Comparison of ENCODE assay signal across 22 mouse cellular contexts in genomic region chr2:173418951-173419350, GRCm38 (mm10).
DNase-seq lines count a peak whose midpoint lies in the region; ATAC-seq and TF ChIP-seq lines count a peak whose summit lies in the region.
"Had no signal": no experiment of that assay in that cellular context is flagged by ENCODE, and none has a peak within 500 bp of the region (broad histone marks: within the 10 kb centered on the region; RNA-seq: fewer than 3 reads in every experiment).

No protein-coding gene starts in this region.

- 79% methylated on average over 7 of the region's 7 CpGs for WGBS in intestine, embryonic 14.5 days
- WGBS in intestine, postnatal 0 days: 75% methylated on average over 7 of the region's 7 CpGs
- 91% methylated on average over 7 of the region's 7 CpGs for WGBS in forebrain, embryonic 14.5 days

- H3K36me3 ChIP-seq in intestine, embryonic 14.5 days (ENCODE audit: control insufficient read depth, insufficient read depth, low read length): no peaks in the 10 kb centered on the region
- H3K36me3 ChIP-seq in intestine, postnatal 0 days (ENCODE audit: control insufficient read depth, insufficient read depth): no peaks in the 10 kb centered on the region
- H3K36me3 ChIP-seq in C2C12 (ENCODE audit: control insufficient read depth, insufficient read depth) (no peaks in the 10 kb centered on the region), myocyte (ENCODE audit: control insufficient read depth, insufficient read depth) (no peaks in the 10 kb centered on the region)
- H3K36me3 ChIP-seq in forebrain, embryonic 14.5 days (ENCODE audit: control insufficient read depth, insufficient read depth, low read length): no peaks in the 10 kb centered on the region
- H3K36me3 ChIP-seq: embryonic facial prominence, embryonic 13.5 days; forebrain, embryonic 12.5 days; G1E; heart, embryonic 13.5 days; hindbrain, embryonic 15.5 days had no signal

- H3K79me2 ChIP-seq in C2C12 (ENCODE audit: control insufficient read depth, insufficient read depth) (no peaks in the 10 kb centered on the region), myocyte (ENCODE audit: control insufficient read depth, insufficient read depth) (no peaks in the 10 kb centered on the region)

- ATAC-seq in intestine, embryonic 14.5 days (replicated peaks; ENCODE audit: low FRiP score, low TSS enrichment, low read depth): no peak
- ATAC-seq in intestine, postnatal 0 days: no peak
- ATAC-seq in forebrain, embryonic 14.5 days: no peak
- ATAC-seq: CD4-positive, CD25-positive, alpha-beta regulatory T cell, adult 4 months; inflammation-experienced regulatory T-cells, adult 6 months had no signal

- H3K79me3 ChIP-seq in C2C12 (ENCODE audit: low read depth): no peaks in the 10 kb centered on the region

- TF ChIP-seq CTCF in intestine, postnatal 0 days (IDR thresholded peaks at IDR 0.05; ENCODE audit: low read depth): no peak
- TF ChIP-seq CTCF in C2C12 (IDR thresholded peaks at IDR 0.05; ENCODE audit: control insufficient read depth, insufficient read depth, insufficient read length): no peak

- H3K4me3 ChIP-seq in intestine, embryonic 14.5 days (ENCODE audit: low read depth, low read length): no peak overlapping the region
- no peak overlapping the region for H3K4me3 ChIP-seq in intestine, postnatal 0 days (ENCODE audit: low read depth, low read length)
- no peak overlapping the region for H3K4me3 ChIP-seq in C2C12 (ENCODE audit: insufficient read depth, poor library complexity, severe bottlenecking)
- no peak overlapping the region for H3K4me3 ChIP-seq in myocyte
- H3K4me3 ChIP-seq in forebrain, embryonic 14.5 days (ENCODE audit: low read depth, low read length): no peak overlapping the region
- H3K4me3 ChIP-seq: embryonic facial prominence, embryonic 13.5 days; forebrain, embryonic 12.5 days; heart, embryonic 13.5 days; hindbrain, embryonic 15.5 days had no signal

- DNase-seq in intestine, embryonic 14.5 days (ENCODE audit: low spot score): no peak
- DNase-seq in adrenal gland, postnatal 10 days: peak; percentile 43
- no peak for DNase-seq in forebrain, embryonic 14.5 days (ENCODE audit: low spot score)
- no peak for DNase-seq in adipocyte (ENCODE audit: low spot score)
- DNase-seq: cerebellum, adult 11 months; cerebellum, adult 8-10 months; cerebellum, postnatal 25 days; forebrain, postnatal 0 days; gastrocnemius, postnatal 36 days; heart, adult 11 months; heart, postnatal 36 days; kidney, adult 18-20 months had no signal

- H3K9ac ChIP-seq in intestine, embryonic 14.5 days (ENCODE audit: low read length): no peak overlapping the region
- H3K9ac ChIP-seq in intestine, postnatal 0 days (ENCODE audit: low read depth, low read length): no peak overlapping the region
- H3K9ac ChIP-seq in forebrain, embryonic 14.5 days (ENCODE audit: low read length): no peak overlapping the region
- H3K9ac ChIP-seq: embryonic facial prominence, embryonic 13.5 days; forebrain, embryonic 12.5 days; forebrain, postnatal 0 days; heart, embryonic 13.5 days; hindbrain, embryonic 15.5 days had no signal

- no peaks in the 10 kb centered on the region for H3K27me3 ChIP-seq in intestine, embryonic 14.5 days (replicated peaks; ENCODE audit: control insufficient read depth, insufficient read depth, low read length)
- H3K27me3 ChIP-seq in intestine, postnatal 0 days (replicated peaks; ENCODE audit: control insufficient read depth, insufficient read depth, low read length): no peaks in the 10 kb centered on the region
- no peaks in the 10 kb centered on the region for H3K27me3 ChIP-seq in C2C12 (ENCODE audit: control insufficient read depth, insufficient read depth, insufficient read length)
- no peaks in the 10 kb centered on the region for H3K27me3 ChIP-seq in myocyte (ENCODE audit: control insufficient read depth, insufficient read depth, insufficient read length)
- H3K27me3 ChIP-seq in forebrain, embryonic 14.5 days (replicated peaks; ENCODE audit: control insufficient read depth, insufficient read depth, low read length): no peaks in the 10 kb centered on the region
- H3K27me3 ChIP-seq: embryonic facial prominence, embryonic 13.5 days; hindbrain, embryonic 15.5 days had no signal

- H3K27ac ChIP-seq in intestine, embryonic 14.5 days (ENCODE audit: low read depth): 0 out of 2 replicates have a peak overlapping the region, but pooled peaks have one; percentile 6
- no peak overlapping the region for H3K27ac ChIP-seq in intestine, postnatal 0 days (ENCODE audit: low read depth, low read length)
- H3K27ac ChIP-seq in forebrain, embryonic 14.5 days (ENCODE audit: low read depth, low read length): no peak overlapping the region
- H3K27ac ChIP-seq: embryonic facial prominence, embryonic 13.5 days; forebrain, embryonic 12.5 days; heart, embryonic 13.5 days; hindbrain, embryonic 15.5 days had no signal

- no peak overlapping the region for H3K4me2 ChIP-seq in intestine, embryonic 14.5 days (ENCODE audit: low read length)
- no peak overlapping the region for H3K4me2 ChIP-seq in intestine, postnatal 0 days (replicated peaks; ENCODE audit: low read depth)
- H3K4me2 ChIP-seq in myocyte (ENCODE audit: low read depth): peak overlapping the region; percentile 14
- H3K4me2 ChIP-seq in forebrain, embryonic 14.5 days (ENCODE audit: low read length): no peak overlapping the region
- H3K4me2 ChIP-seq: embryonic facial prominence, embryonic 13.5 days; forebrain, embryonic 12.5 days; heart, embryonic 13.5 days; hindbrain, embryonic 15.5 days had no signal

- peaks cover 5% of the 10 kb centered on the region for H3K4me1 ChIP-seq in intestine, embryonic 14.5 days (replicated peaks; ENCODE audit: control insufficient read depth, insufficient read depth, low read length)
- H3K4me1 ChIP-seq in intestine, postnatal 0 days (replicated peaks; ENCODE audit: control insufficient read depth, insufficient read depth, low read length): no peaks in the 10 kb centered on the region
- H3K4me1 ChIP-seq in forebrain, embryonic 14.5 days (ENCODE audit: control insufficient read depth, insufficient read depth, low read length): peaks cover 6% of the 10 kb centered on the region

- H3ac ChIP-seq in C2C12 (ENCODE audit: control insufficient read depth, insufficient read length, low read depth) (peak overlapping the region; percentile 11), myocyte (ENCODE audit: control insufficient read depth, insufficient read length) (no peak overlapping the region)

- no peak for TF ChIP-seq POLR2A in myocyte (IDR thresholded peaks at IDR 0.05; ENCODE audit: insufficient read length, low read depth)

- H3K9me3 ChIP-seq in intestine, embryonic 14.5 days (ENCODE audit: control insufficient read depth, low read length): no peaks in the 10 kb centered on the region
- no peaks in the 10 kb centered on the region for H3K9me3 ChIP-seq in intestine, postnatal 0 days (ENCODE audit: control insufficient read depth)
- H3K9me3 ChIP-seq in forebrain, embryonic 14.5 days (replicated peaks; ENCODE audit: control insufficient read depth, low read length): no peaks in the 10 kb centered on the region
- H3K9me3 ChIP-seq: embryonic facial prominence, embryonic 13.5 days; forebrain, embryonic 12.5 days; heart, embryonic 13.5 days; hindbrain, embryonic 15.5 days had no signal

TF ChIP-seq in C2C12, 6 proteins besides CTCF, POLR2A, EP300 and RAD21:
- TF ChIP-seq USF1 (IDR thresholded peaks at IDR 0.05; ENCODE audit: low read depth): no peak
- TF ChIP-seq CEBPB (IDR thresholded peaks at IDR 0.05; ENCODE audit: low read depth): no peak
- no peak for TF ChIP-seq MYOG (IDR thresholded peaks at IDR 0.05; ENCODE audit: control insufficient read depth, extremely low read depth, insufficient read length)
- no peak for TF ChIP-seq FOSL1 (IDR thresholded peaks at IDR 0.05; ENCODE audit: insufficient read depth, low read length, poor library complexity, severe bottlenecking)
- TF ChIP-seq MAX (IDR thresholded peaks at IDR 0.05): no peak
- no peak for TF ChIP-seq MYOD1 (IDR thresholded peaks at IDR 0.05; ENCODE audit: control insufficient read depth, insufficient read length, low read depth)

TF ChIP-seq in myocyte, 11 proteins besides CTCF, POLR2A, EP300 and RAD21:
- no peak for TF ChIP-seq CEBPB (IDR thresholded peaks at IDR 0.05; ENCODE audit: insufficient read depth, poor library complexity, severe bottlenecking)
- no peak for TF ChIP-seq REST (IDR thresholded peaks at IDR 0.05; ENCODE audit: insufficient read depth, insufficient read length)
- TF ChIP-seq MYOG (IDR thresholded peaks at IDR 0.05; ENCODE audit: control insufficient read depth in 1 of 3, insufficient read depth in 1 of 3, insufficient read length in 2 of 3, low read depth in 2 of 3): no peak
- TF ChIP-seq MYOD1 (IDR thresholded peaks at IDR 0.05; ENCODE audit: control insufficient read depth in 1 of 3, insufficient read length in 2 of 3, low read depth in 2 of 3): no peak
- no peak for TF ChIP-seq MAX (IDR thresholded peaks at IDR 0.05; ENCODE audit: low read depth)
